Mouse (Mus musculus) brain, embryonic 14.5 days (tissue): ENCODE measurements at regions not wholly inside any gene's neighbourhood (a gene's known extent, or its start where the extent isn't known, plus 50 kb on each side); places are given as distances from the start of the nearest gene placed in this dataset.
A peak's percentile ranks its signal among the peaks of the same experiment; 100 is the strongest.

ENCODE experiments used
- DNase-seq: peaks from one replicate; pipeline ENCODE4 v3.0.0-alpha.2; 2011; ENCODE audit warnings: low read depth
- CTCF ChIP-seq: fragments of 200-500 bp; IDR thresholded peaks from 2 replicates; pipeline ENCODE4 v1.5.1; 2012; ENCODE audit warnings: inconsistent platforms, mild to moderate bottlenecking, moderate library complexity, borderline replicate concordance; ENCODE audit not compliant: insufficient read depth, insufficient read length; ENCODE audit errors: extremely low read depth
- POLR2A ChIP-seq: fragments of 200-500 bp; IDR thresholded peaks from 2 replicates; pipeline ENCODE4 v1.6.1; 2012; ENCODE audit warnings: mild to moderate bottlenecking, inconsistent platforms, borderline replicate concordance; ENCODE audit not compliant: poor library complexity, insufficient read depth, insufficient read length, severe bottlenecking; ENCODE audit errors: extremely low read depth

DNA sequence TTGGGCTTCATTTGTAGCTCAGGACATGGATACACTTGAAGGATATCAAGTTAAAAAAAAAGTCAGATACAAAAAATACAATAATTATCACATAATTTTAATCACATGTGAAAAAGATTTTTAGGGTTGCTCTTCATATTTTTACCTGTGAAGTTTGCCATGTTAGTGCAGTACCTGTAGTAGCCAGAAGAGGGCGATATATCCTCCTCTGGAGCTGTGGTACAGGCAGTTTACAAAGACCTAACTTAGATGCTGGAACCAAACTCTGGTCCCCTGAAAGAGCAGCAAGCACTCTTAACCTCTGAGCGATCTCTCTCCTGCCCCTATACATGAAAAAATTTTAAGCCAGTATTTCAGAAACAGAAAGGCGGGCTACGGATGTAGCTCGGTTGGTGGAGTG is 153.0 kb upstream of the Cdh5 start:
- DNase-seq: no peak
- TF ChIP-seq POLR2A: no peak
- TF ChIP-seq CTCF: peak; percentile 40; the same call in 1 of the 2 replicates

DNA sequence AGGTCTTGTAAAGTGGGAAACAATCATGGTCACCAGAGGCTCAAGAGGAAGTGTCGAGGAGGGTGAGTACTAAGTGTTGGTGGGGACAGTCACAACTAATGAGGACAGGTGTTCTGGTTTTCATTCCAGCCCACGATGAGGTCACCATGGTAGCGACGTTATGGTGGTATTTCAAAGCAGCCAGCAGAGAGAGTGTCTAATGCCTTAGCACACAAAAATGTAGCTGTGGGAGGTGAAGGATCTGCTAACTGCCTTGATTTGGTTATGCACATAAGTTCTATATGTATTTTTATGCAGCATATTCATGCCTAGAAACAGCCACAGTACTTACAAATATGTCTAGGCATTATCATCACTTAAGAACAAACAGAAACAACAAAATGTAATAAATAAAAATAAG is 151.0 kb upstream of the Cdh5 start:
- TF ChIP-seq CTCF: no peak
- TF ChIP-seq POLR2A: no peak

GRCm38 (mm10) chr8:103953586-103953985 is 147.8 kb upstream of the Cdh5 start:
- no peak for DNase-seq
- TF ChIP-seq POLR2A: no peak
- TF ChIP-seq CTCF: no peak

More for the DNA sequence above, 151.0 kb upstream of the Cdh5 start:
- no peak for DNase-seq

DNA sequence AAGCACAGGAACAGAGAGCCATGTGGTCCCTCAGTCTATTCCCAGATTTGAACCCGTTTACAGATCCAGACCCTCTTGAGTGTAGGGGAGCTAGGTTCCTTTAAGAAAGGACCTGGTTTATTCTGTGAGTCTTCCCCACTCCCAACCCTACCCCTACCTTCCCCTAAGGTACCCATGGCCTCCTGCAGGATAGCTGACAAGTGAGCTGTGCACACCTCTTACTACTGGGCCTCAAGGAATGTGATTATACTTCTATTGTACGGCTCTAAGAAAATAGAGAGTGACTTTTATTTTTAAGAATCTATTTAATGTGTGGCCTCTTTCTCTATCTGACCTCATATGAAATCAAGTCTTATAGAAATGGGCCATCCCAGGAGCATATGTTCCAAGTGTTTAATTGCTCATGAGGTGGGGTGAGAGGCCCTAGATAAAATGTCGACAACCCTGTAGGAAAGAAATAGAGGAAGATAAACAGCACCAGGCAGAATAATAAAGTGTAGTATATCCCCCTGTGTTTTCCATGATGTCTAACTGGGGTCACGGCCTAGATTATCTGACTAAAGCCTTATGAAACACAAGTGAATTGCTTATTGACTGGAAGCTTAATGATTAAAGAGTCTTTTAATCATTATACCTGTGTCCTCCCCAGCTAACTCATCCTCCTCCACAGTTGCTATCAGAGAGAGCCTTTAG is 145.7 kb upstream of the Cdh5 start:
- no peak for DNase-seq
- TF ChIP-seq CTCF (no peak), POLR2A (no peak)

DNA sequence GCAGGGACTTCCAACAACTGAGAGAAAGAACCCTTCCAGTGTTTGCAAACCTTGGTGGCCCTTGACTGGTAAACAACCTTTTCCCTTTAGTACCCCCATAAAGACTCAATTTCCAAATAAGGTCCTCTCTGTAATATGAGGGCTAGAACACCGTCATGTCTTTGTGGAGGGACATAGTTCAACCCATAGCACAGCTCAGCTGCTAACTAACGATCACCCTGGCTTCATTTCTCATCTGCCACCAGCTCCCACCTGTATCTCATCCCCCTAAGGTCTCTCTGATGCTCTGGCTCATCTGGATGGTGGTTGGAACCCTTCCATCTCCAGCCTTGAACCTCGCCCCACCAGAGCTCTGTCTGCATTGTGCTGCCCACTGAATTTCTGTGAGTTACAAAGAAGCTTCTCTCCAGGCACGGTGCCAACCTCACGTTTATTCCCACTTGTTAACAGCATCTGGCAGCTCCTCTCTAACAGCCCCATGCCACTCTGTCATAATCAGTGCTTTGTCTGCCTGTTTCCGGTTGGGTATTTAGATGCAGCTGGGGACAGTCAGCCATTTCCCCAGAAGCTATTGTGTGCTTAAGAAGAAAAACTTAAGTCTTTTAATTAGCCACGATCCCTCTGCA is 137.0 kb upstream of the Cdh5 start:
- TF ChIP-seq POLR2A (no peak), CTCF (no peak)
- DNase-seq: peak; percentile 88

DNA sequence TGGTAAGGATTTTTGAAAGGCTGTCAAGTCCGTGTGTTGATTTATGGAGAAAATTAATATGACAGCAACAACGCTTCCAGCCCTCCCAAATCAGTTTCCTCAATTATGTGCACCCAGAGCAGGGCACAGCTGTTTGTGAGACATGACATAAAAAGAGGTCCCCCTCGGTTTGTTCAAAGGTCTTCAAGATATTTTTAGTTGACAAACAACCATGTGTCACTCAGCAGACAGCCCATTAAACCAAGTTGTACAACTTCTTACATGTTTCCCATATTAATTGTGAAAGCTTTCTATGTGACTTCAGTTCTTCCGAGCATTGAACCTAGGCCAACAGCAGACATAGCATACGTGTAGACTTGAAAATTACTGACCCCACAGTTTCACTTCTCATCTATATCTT is 131.5 kb upstream of the Cdh5 start:
- no peak for DNase-seq
- TF ChIP-seq POLR2A (no peak), CTCF (no peak)

DNA sequence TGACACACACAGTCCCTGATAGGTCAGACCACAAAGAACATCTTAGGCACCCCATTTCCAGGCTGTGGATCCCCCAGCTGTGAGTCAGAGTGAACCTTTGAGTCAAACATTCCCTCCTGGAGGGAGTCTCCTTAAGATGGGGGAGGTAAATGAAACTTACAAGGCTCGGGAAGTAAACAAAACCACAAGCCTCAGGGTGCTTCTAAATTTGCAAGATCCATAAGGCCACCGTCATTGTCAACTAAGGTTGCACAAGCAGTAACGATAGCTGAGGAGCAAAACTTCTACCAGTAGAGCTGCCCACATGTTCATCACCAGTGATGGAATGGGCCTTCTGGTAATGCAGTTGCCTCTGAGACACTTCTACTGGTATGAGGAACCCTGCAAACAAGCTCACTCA is 130.9 kb upstream of the Cdh5 start:
- no peak for TF ChIP-seq POLR2A
- no peak for TF ChIP-seq CTCF
- no peak for DNase-seq

DNA sequence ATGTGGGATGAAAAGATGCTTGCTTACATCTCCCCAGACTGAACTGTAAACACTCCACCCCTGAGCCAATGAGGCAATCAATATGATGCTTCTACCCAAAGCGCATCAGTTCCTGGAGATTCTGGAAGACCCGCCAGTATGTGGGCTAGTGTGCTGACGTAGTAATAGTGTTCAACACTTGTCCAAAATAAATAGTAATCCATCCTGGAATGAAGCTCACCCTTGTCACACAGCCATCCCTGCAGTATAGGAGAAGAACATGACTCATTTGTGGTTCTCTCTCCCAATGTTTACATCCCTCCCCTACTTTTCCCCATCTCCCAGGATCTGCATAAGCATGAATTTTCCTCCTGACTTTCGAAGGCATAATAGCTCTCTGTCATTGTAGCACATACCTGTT is 130.5 kb upstream of the Cdh5 start:
- no peak for DNase-seq

GRCm38 (mm10) chr8:103976488-103976887 is 124.9 kb upstream of the Cdh5 start:
- no peak for DNase-seq
- peak; percentile 6; the same call in 1 of the 2 replicates for TF ChIP-seq CTCF
- no peak for TF ChIP-seq POLR2A

More for the DNA sequence above, 130.5 kb upstream of the Cdh5 start:
- TF ChIP-seq POLR2A (no peak), CTCF (no peak)

DNA sequence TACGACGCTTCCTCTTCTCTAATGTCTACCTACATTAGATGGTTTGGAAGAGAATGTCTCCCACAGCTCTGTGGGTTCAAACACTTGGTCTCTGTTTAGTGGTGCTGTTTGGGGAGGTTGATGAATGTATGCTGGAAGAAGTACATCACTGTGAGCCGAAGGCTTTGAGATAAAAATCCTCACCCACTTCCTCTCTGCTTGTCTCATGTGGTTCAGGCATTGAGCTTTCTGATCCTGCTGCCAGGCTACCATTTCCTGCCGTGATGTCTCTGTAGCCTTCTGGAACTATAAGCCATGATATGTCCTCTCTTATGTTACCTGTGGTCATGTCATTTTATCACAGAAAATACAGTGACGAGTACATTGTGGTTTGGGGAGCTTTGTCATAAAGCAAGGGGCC is 122.5 kb upstream of the Cdh5 start:
- no peak for TF ChIP-seq POLR2A
- TF ChIP-seq CTCF: no peak
- DNase-seq: no peak

- TF ChIP-seq CTCF (no peak), POLR2A (no peak)
- peak; percentile 59 for DNase-seq
These were observed 117.4 kb upstream of the Cdh5 start for GRCm38 (mm10) chr8:103983860-103984594.
